14 mouse cellular contexts compared by ENCODE assay signal in the genomic region with DNA sequence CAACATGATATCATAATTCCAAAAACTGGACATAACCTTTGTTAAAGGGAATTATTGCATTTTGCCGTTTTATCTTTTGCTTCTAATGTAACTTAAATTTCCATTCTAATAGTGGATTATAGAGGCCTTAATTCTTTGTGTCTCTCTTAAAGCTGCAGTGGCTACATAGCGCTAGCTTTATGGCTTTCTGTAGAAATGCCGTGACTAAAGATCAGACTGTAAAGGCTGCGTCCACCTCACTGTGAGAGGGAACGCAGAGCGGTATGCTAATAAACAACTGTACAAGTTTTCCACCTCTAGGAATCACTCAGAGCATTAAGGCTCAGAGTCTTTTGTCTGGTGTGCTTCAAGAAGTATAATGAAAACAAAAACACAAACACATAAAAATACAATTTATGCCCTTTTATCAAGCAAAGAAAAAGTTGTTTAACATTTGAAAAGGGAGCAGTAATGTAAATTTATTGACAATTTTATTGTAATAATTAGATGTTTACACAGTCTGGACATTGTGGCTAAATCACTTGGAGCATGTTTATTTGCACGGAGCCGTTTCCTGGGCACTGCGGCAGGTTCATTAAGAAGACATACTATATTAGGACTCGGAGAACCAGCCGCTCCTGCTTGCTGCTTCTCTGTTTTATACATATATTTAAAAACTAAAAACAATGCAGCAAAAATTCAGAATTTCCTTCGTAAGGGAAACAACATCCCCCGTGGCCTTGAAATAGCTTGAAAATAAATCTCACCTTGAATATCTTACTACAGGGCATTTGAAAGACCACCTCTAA.
A peak's percentile ranks its signal among the peaks of the same experiment; 100 is the strongest.
DNase-seq lines count a peak whose midpoint lies in the region; ATAC-seq and TF ChIP-seq lines count a peak whose summit lies in the region.
"Had no signal": no experiment of that assay in that cellular context is flagged by ENCODE, and none has a peak within 500 bp of the region (broad histone marks: within the 10 kb centered on the region; RNA-seq: fewer than 3 reads in every experiment).

No protein-coding gene starts in this region.

- no peaks in the 10 kb centered on the region for H3K36me3 ChIP-seq in hindbrain, embryonic 12.5 days
- no peaks in the 10 kb centered on the region for H3K36me3 ChIP-seq in midbrain, embryonic 13.5 days
- no peaks in the 10 kb centered on the region for H3K36me3 ChIP-seq in liver, postnatal 0 days (replicated peaks; ENCODE audit: insufficient read depth, low read length)
- H3K36me3 ChIP-seq in intestine, embryonic 15.5 days: no peaks in the 10 kb centered on the region
- H3K36me3 ChIP-seq: embryonic facial prominence, embryonic 15.5 days; lung, embryonic 15.5 days had no signal

- TF ChIP-seq CTCF in brain, embryonic 14.5 days (IDR thresholded peaks at IDR 0.05; ENCODE audit: borderline replicate concordance, extremely low read depth, insufficient read depth, insufficient read length): no peak
- TF ChIP-seq CTCF in liver, postnatal 0 days (IDR thresholded peaks at IDR 0.05; ENCODE audit: low read depth): no peak

- H3K27me3 ChIP-seq in hindbrain, embryonic 12.5 days: peaks cover 9% of the 10 kb centered on the region; the same call in 1 of the 2 replicates
- peaks cover 9% of the 10 kb centered on the region; the same call in 1 of the 2 replicates for H3K27me3 ChIP-seq in midbrain, embryonic 13.5 days
- H3K27me3 ChIP-seq in liver, postnatal 0 days (ENCODE audit: insufficient read depth, low read length): no peaks in the 10 kb centered on the region; the same call in 1 of the 2 replicates
- H3K27me3 ChIP-seq in intestine, embryonic 15.5 days (replicated peaks): peaks cover 5% of the 10 kb centered on the region; the same call in 1 of the 2 replicates
- H3K27me3 ChIP-seq: Patski had no signal

- no peak overlapping the region for H3K9ac ChIP-seq in hindbrain, embryonic 12.5 days
- peak overlapping the region; percentile 44; the same call in 1 of the 2 replicates for H3K9ac ChIP-seq in midbrain, embryonic 13.5 days (replicated peaks)
- no peak overlapping the region for H3K9ac ChIP-seq in liver, postnatal 0 days (replicated peaks)
- H3K9ac ChIP-seq in intestine, embryonic 15.5 days: no peak overlapping the region
- H3K9ac ChIP-seq: embryonic facial prominence, embryonic 15.5 days; lung, embryonic 15.5 days had no signal

- peak overlapping the region; percentile 44; the same call in 1 of the 2 replicates for H3K4me2 ChIP-seq in hindbrain, embryonic 12.5 days (replicated peaks)
- peak overlapping the region; percentile 46; the same call in 1 of the 2 replicates for H3K4me2 ChIP-seq in midbrain, embryonic 13.5 days (replicated peaks)
- no peak overlapping the region for H3K4me2 ChIP-seq in liver, postnatal 0 days (ENCODE audit: low read depth, low read length)
- H3K4me2 ChIP-seq in intestine, embryonic 15.5 days (replicated peaks): no peak overlapping the region
- H3K4me2 ChIP-seq: embryonic facial prominence, embryonic 15.5 days; lung, embryonic 15.5 days had no signal

- peak; percentile 59 for DNase-seq in cerebellum, adult 9-10 months
- no peak for DNase-seq in cerebellum, adult 9-11 months
- DNase-seq in brain, embryonic 14.5 days (ENCODE audit: low read depth): peak; percentile 69
- DNase-seq in liver, postnatal 0 days: no peak
- DNase-seq in layer of hippocampus, adult 11-12 months (ENCODE audit: low spot score): no peak
- DNase-seq: kidney, postnatal 36 days; liver had no signal

- H3K4me1 ChIP-seq in hindbrain, embryonic 12.5 days: peaks cover 48% of the 10 kb centered on the region
- peaks cover 66% of the 10 kb centered on the region for H3K4me1 ChIP-seq in midbrain, embryonic 13.5 days (replicated peaks)
- no peaks in the 10 kb centered on the region for H3K4me1 ChIP-seq in liver, postnatal 0 days (ENCODE audit: insufficient read depth)
- H3K4me1 ChIP-seq in intestine, embryonic 15.5 days (replicated peaks): peaks cover 6% of the 10 kb centered on the region
- H3K4me1 ChIP-seq: lung, embryonic 15.5 days had no signal

- 45% methylated on average over 13 of the region's 13 CpGs for WGBS in hindbrain, embryonic 12.5 days
- WGBS in midbrain, embryonic 13.5 days: 29% methylated on average over 13 of the region's 13 CpGs
- whole genome bisulfite sequencing in liver, postnatal 0 days (ENCODE audit: insufficient replicate concordance): 88% methylated on average over 13 of the region's 13 CpGs
- WGBS in intestine, embryonic 15.5 days: 61% methylated on average over 13 of the region's 13 CpGs

- peak; percentile 45; the same call in 1 of the 2 replicates for ATAC-seq in hindbrain, embryonic 12.5 days (ENCODE audit: low FRiP score)
- ATAC-seq in midbrain, embryonic 13.5 days: peak; percentile 57; the same call in 1 of the 2 replicates
- ATAC-seq in liver, postnatal 0 days: no peak
- no peak for ATAC-seq in intestine, embryonic 15.5 days
- ATAC-seq: intestine, embryonic 16.5 days; Patski had no signal

- peak overlapping the region; percentile 95 for H3K27ac ChIP-seq in hindbrain, embryonic 12.5 days
- peak overlapping the region; percentile 97 for H3K27ac ChIP-seq in midbrain, embryonic 13.5 days
- H3K27ac ChIP-seq in liver, postnatal 0 days (ENCODE audit: low read depth): no peak overlapping the region
- no peak overlapping the region for H3K27ac ChIP-seq in intestine, embryonic 15.5 days
- H3K27ac ChIP-seq: embryonic facial prominence, embryonic 15.5 days; lung, embryonic 15.5 days had no signal

- H3K9me3 ChIP-seq in hindbrain, embryonic 12.5 days (replicated peaks): no peaks in the 10 kb centered on the region
- H3K9me3 ChIP-seq in midbrain, embryonic 13.5 days: no peaks in the 10 kb centered on the region
- H3K9me3 ChIP-seq in liver, postnatal 0 days (ENCODE audit: low read length): no peaks in the 10 kb centered on the region
- no peaks in the 10 kb centered on the region for H3K9me3 ChIP-seq in intestine, embryonic 15.5 days
- H3K9me3 ChIP-seq: embryonic facial prominence, embryonic 15.5 days; lung, embryonic 15.5 days had no signal

- no peak for TF ChIP-seq EP300 in liver, postnatal 0 days (IDR thresholded peaks at IDR 0.05; ENCODE audit: low read depth)

- no peak for TF ChIP-seq POLR2A in brain, embryonic 14.5 days (IDR thresholded peaks at IDR 0.05; ENCODE audit: borderline replicate concordance, extremely low read depth, insufficient read depth, insufficient read length, poor library complexity, severe bottlenecking)

- no peak overlapping the region for H3K4me3 ChIP-seq in hindbrain, embryonic 12.5 days
- no peak overlapping the region for H3K4me3 ChIP-seq in midbrain, embryonic 13.5 days (replicated peaks)
- H3K4me3 ChIP-seq in liver, postnatal 0 days (ENCODE audit: low read depth, low read length): no peak overlapping the region
- H3K4me3 ChIP-seq in intestine, embryonic 15.5 days (replicated peaks): no peak overlapping the region
- H3K4me3 ChIP-seq: embryonic facial prominence, embryonic 15.5 days; lung, embryonic 15.5 days had no signal

Comparison
In these comparisons a context has a peak if more than half of its experiments do, and no peak if none do; other contexts are left out.
1. DNase-seq: peak in cerebellum, adult 9-10 months (single experiment) and brain, embryonic 14.5 days (single experiment); none in cerebellum, adult 9-11 months (single experiment), liver, postnatal 0 days (single experiment) and layer of hippocampus, adult 11-12 months (single experiment).
2. ATAC-seq: peak in hindbrain, embryonic 12.5 days (single experiment) and midbrain, embryonic 13.5 days (single experiment); none in liver, postnatal 0 days (single experiment) and intestine, embryonic 15.5 days (single experiment).
3. H3K27ac ChIP-seq: peak in hindbrain, embryonic 12.5 days (single experiment) and midbrain, embryonic 13.5 days (single experiment); none in liver, postnatal 0 days (single experiment) and intestine, embryonic 15.5 days (single experiment).
4. H3K4me2 ChIP-seq: peak in hindbrain, embryonic 12.5 days (single experiment) and midbrain, embryonic 13.5 days (single experiment); none in liver, postnatal 0 days (single experiment) and intestine, embryonic 15.5 days (single experiment).